Comparison of ENCODE assay signal across 31 mouse cellular contexts in genomic region chr4:120022392-120022791, GRCm38 (mm10). TPM values are rescaled to one million over a fixed set of nuclear protein-coding genes. Genes with fewer than 3 reads are reported as not detected.
"Had no signal": no experiment of that assay in that cellular context is flagged by ENCODE, and none has a peak within 500 bp of the region (broad histone marks: within the 10 kb centered on the region; RNA-seq: fewer than 3 reads in every experiment).

No protein-coding gene starts in this region.

- H3K4me2 ChIP-seq: limb, embryonic 13.5 days; liver, embryonic 12.5 days; liver, embryonic 15.5 days; lung, embryonic 15.5 days; midbrain, embryonic 13.5 days; neural tube, embryonic 13.5 days; stomach, embryonic 15.5 days had no signal

- ATAC-seq: liver, embryonic 12.5 days; midbrain, embryonic 13.5 days; midbrain, embryonic 16.5 days had no signal

- H3K9ac ChIP-seq: limb, embryonic 13.5 days; liver, embryonic 12.5 days; liver, embryonic 15.5 days; lung, embryonic 15.5 days; midbrain, embryonic 13.5 days; neural tube, embryonic 13.5 days; stomach, embryonic 15.5 days had no signal

- H3K27me3 ChIP-seq: limb, embryonic 13.5 days; liver, embryonic 15.5 days; lung, embryonic 15.5 days; midbrain, embryonic 13.5 days; neural tube, embryonic 13.5 days; stomach, embryonic 15.5 days had no signal

- H3K4me3 ChIP-seq: limb, embryonic 10.5 days; limb, embryonic 13.5 days; liver, embryonic 12.5 days; liver, embryonic 15.5 days; lung, embryonic 15.5 days; megakaryocyte, embryonic 14.5 days; midbrain, embryonic 10.5 days; midbrain, embryonic 13.5 days; myocyte; neural tube, embryonic 13.5 days; stomach, embryonic 15.5 days had no signal

- DNase-seq: kidney, adult 9 months; kidney, postnatal 14 days; kidney, postnatal 4 days; layer of hippocampus, adult 9-11 months; layer of hippocampus, postnatal 36 days; liver; lung, adult 18-20 months; lung, postnatal 10 days; lung, postnatal 36 days; retina, postnatal 1 day; right cerebral cortex, postnatal 25 days; spleen, adult 18-20 months; thymus, postnatal 25 days had no signal

- H3K27ac ChIP-seq: limb, embryonic 10.5 days; limb, embryonic 13.5 days; liver, embryonic 12.5 days; liver, embryonic 15.5 days; lung, embryonic 15.5 days; midbrain, embryonic 10.5 days; midbrain, embryonic 13.5 days; neural tube, embryonic 13.5 days; stomach, embryonic 15.5 days had no signal

- H3K9me3 ChIP-seq: limb, embryonic 10.5 days; limb, embryonic 13.5 days; liver, embryonic 12.5 days; liver, embryonic 15.5 days; lung, embryonic 15.5 days; megakaryocyte, embryonic 14.5 days; midbrain, embryonic 10.5 days; midbrain, embryonic 13.5 days; neural tube, embryonic 13.5 days; stomach, embryonic 15.5 days had no signal

- H3K4me1 ChIP-seq: limb, embryonic 13.5 days; liver, embryonic 12.5 days; liver, embryonic 15.5 days; lung, embryonic 15.5 days had no signal

- H3K36me3 ChIP-seq: limb, embryonic 10.5 days; limb, embryonic 13.5 days; liver, embryonic 12.5 days; liver, embryonic 15.5 days; lung, embryonic 15.5 days; midbrain, embryonic 10.5 days; midbrain, embryonic 13.5 days; neural tube, embryonic 13.5 days; stomach, embryonic 15.5 days had no signal

RNA-seq across cellular contexts. Expression of gene AL607142.1, which starts 42.4 kb away (rescaled TPM):
- total RNA-seq: layer of hippocampus, adult 18-20 months; layer of hippocampus, postnatal 36 days; left cerebral cortex, postnatal 25 days; monocyte, adult 5-6 weeks; neutrophil, adult 5-6 weeks had no signal
- polyA plus RNA-seq: kidney, embryonic 16.5 days; limb, embryonic 10.5 days; limb, embryonic 13.5 days; liver, embryonic 12.5 days; liver, embryonic 15.5 days; lung, embryonic 15.5 days; midbrain, embryonic 10.5 days; midbrain, embryonic 13.5 days; midbrain, embryonic 16.5 days; myocyte; neural tube, embryonic 13.5 days; stomach, embryonic 15.5 days; thymus, postnatal 0 days had no signal
